Mouse (Mus musculus) spleen, adult 2 months (tissue): ENCODE data around the gene Cabp7.

Source experiments
- CTCF ChIP-seq: fragments of 200-500 bp; IDR thresholded peaks from 2 replicates; pipeline ENCODE4 v1.5.1; 2011; ENCODE audit warnings: mild to moderate bottlenecking, inconsistent platforms; ENCODE audit not compliant: insufficient read depth, insufficient read length, insufficient replicate concordance; ENCODE audit errors: extremely low read depth
- POLR2A ChIP-seq: fragments of 200-500 bp; IDR thresholded peaks from 2 replicates; pipeline ENCODE4 v1.6.1; 2011; ENCODE audit warnings: low read depth, low read length, inconsistent platforms

DNA sequence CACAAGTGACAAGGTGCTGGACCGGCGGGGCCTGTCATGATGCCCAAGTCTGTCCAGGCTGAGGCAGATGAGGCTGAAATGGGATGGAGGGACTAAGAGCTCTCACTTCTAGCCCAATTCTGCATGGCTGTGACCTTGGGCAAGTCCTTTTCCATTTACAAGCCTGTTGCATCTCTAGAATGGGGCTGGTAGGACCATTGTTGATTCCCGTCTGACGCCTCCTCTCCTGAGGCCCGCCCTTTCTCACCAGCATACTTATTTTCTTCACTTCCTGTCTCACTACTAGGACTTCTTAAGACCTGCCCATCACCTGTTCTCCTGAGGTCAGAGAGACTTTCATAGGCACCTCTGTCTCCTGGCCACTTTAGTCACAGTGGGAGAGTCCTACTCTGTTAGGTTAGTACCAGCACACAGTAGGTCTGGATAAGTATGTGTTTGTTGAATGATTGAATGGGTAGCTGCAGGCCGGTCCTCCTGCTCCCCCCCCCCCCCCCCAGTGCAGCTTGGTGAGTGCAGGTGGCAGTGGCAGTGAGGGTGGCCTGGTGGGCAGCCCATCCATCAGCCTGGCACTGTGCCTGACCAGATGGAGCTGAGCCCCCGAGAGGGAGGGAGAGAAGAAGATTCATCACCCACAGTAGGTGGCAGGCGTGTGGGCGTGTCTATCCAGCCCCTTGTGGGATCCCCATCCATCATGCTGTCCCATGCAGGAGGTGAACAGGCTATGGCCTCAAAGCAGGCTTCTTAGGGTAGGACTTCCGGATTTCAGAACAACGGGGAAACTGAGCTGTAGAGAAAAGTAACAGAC is 10.6 kb upstream of the Cabp7 start:
- TF ChIP-seq CTCF (no peak), POLR2A (no peak)
